Mouse (Mus musculus) stomach, postnatal 0 days (tissue): ENCODE measurements at regions not wholly inside any gene's neighbourhood (a gene's known extent, or its start where the extent isn't known, plus 50 kb on each side); places are given as distances from the start of the nearest gene placed in this dataset.

Experiments used
- ATAC-seq: fragments of 200-750 bp; cut with Nextera tagmentation; 2 replicates; pipeline ENCODE4 v1.8.0; 2017; ENCODE audit not compliant: low FRiP score, low TSS enrichment
- DNase-seq: peaks from one replicate; pipeline ENCODE4 v3.0.0-alpha.2; 2016; ENCODE audit warnings: low spot score
- H3K27ac ChIP-seq: fragments of 300-500 bp; sonication (generic); replicated peaks from 2 replicates; pipeline ENCODE4 v1.5.1; 2014; ENCODE audit warnings: mild to moderate bottlenecking, control low read depth
- H3K27me3 ChIP-seq: fragments of 300-500 bp; sonication (generic); 2 replicates; pipeline ENCODE4 v1.6.1; 2014; ENCODE audit warnings: low read length; ENCODE audit not compliant: control insufficient read depth, insufficient read depth
- H3K36me3 ChIP-seq: fragments of 300-500 bp; sonication (generic); 2 replicates; pipeline ENCODE4 v1.6.1; 2014; ENCODE audit warnings: low read length, mixed read lengths; ENCODE audit not compliant: control insufficient read depth, insufficient read depth
- H3K4me1 ChIP-seq: fragments of 300-500 bp; sonication (generic); replicated peaks from 2 replicates; pipeline ENCODE4 v1.6.1; 2014; ENCODE audit warnings: antibody characterized with exemption; ENCODE audit not compliant: control insufficient read depth, insufficient read depth
- H3K4me2 ChIP-seq: fragments of 300-500 bp; sonication (generic); replicated peaks from 2 replicates; pipeline ENCODE4 v1.6.1; 2014; ENCODE audit warnings: low read depth, mild to moderate bottlenecking, control low read depth, moderate library complexity
- H3K4me3 ChIP-seq: fragments of 300-500 bp; sonication (generic); 2 replicates; pipeline ENCODE4 v1.5.1; 2014; ENCODE audit warnings: low read depth, low read length, control low read depth
- H3K9ac ChIP-seq: fragments of 300-500 bp; sonication (generic); 2 replicates; pipeline ENCODE4 v1.6.1; 2014; ENCODE audit warnings: mild to moderate bottlenecking, low read length, control low read depth, mixed read lengths
- H3K9me3 ChIP-seq: fragments of 300-500 bp; sonication (generic); 2 replicates; pipeline ENCODE4 v1.6.1; 2016; ENCODE audit warnings: low read length; ENCODE audit not compliant: control insufficient read depth
- CTCF ChIP-seq: IDR thresholded peaks from 2 replicates; pipeline ENCODE4 v1.5.1; 2016; ENCODE audit warnings: antibody characterized with exemption, low read depth, mild to moderate bottlenecking, moderate library complexity
- EP300 ChIP-seq: optimal IDR thresholded peaks from 2 replicates; pipeline ENCODE3; 2016; ENCODE audit warnings: antibody characterized with exemption
- WGBS: fragments of 180-500 bp; shearing (Covaris S2); extraction: QIAGEN DNeasy Blood & Tissue Kit; methylation state at CpG from one replicate; pipeline ENCODE4 v1.1.7; 2014; 5-methylcytosine and 5-hydroxymethylcytosine counted together

DNA sequence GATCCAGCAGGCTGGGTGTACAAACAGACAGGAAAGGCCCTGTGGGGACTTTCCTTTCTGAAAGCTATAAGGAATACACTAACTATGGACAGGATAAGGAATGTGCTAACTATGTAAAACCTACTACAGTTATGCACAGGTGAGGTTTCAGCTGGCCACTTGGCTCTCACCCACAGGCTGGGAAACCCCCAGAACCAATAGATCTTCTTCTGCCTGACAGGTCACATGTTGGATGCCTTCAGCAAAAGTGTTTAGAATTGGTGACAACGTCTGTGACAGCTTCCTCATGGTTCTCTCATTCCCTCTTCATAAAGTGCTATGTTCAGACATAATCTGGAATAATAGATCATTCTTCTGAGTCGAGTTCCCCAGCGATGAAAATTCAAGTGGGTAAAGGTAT is 356.0 kb downstream of the Adgrl2 start:
- ATAC-seq: no peak
- Histone ChIP-seq H3K4me2 (no peak overlapping the region), H3K36me3 (no peaks in the 10 kb centered on the region), H3K4me3 (no peak overlapping the region), H3K27ac (no peak overlapping the region), H3K9ac (no peak overlapping the region), H3K4me1 (no peaks in the 10 kb centered on the region), H3K9me3 (no peaks in the 10 kb centered on the region), H3K27me3 (no peaks in the 10 kb centered on the region)
- no peak for TF ChIP-seq CTCF
- no peak for TF ChIP-seq EP300
- no peak for DNase-seq
- WGBS: 39% methylated on average over 3 of the region's 3 CpGs

DNA sequence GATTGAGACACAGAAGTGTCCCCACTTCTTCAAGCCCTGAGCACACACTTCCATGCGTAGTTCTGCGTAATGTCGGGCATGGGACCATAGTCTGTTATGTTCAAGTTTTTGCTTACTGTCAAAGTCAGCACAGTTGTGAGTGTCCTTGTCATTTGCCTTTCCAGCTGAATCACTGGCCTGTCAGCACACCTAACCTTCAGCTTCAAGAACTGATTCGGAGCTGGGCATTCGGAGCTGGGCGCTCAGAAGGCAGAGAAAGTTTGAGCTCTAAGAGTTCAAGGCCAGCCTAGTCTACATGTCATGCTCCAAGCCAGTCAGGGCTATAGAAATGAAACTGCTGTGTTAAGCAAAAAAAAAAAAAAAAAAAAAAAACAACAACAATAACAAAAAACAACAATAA is 357.1 kb downstream of the Adgrl2 start:
- no peak for ATAC-seq
- no peak for DNase-seq
- no peaks in the 10 kb centered on the region for H3K36me3 ChIP-seq
- H3K4me1 ChIP-seq: no peaks in the 10 kb centered on the region
- H3K9me3 ChIP-seq: no peaks in the 10 kb centered on the region
- 95% methylated on average over 6 of the region's 6 CpGs for WGBS
- H3K27me3 ChIP-seq: no peaks in the 10 kb centered on the region
- TF ChIP-seq EP300: no peak
- TF ChIP-seq CTCF: no peak
- H3K4me3 ChIP-seq: no peak overlapping the region
- H3K27ac ChIP-seq: no peak overlapping the region
- no peak overlapping the region for H3K9ac ChIP-seq
- no peak overlapping the region for H3K4me2 ChIP-seq

DNA sequence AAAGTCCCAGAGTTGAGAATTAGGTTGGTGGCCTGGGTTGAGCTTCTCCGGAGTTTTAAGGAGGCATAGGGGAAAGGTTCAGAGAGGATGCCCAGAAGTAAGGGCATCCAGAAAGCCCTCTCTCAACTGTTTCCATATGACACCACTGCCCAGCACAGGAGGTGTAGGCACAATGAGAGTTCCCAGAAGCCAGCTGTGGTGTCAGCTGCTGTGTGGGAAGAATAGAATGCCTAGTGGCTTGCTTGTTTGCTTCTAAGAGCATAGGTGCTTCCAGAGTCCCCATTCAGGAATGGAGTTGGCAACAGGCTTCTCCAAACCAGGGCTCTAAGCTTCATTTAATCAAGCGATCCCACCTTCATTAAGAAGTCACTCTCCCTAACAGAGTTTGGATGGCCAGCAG is 357.9 kb downstream of the Adgrl2 start:
- no peak for DNase-seq
- Histone ChIP-seq H3K9ac (no peak overlapping the region), H3K36me3 (no peaks in the 10 kb centered on the region), H3K4me3 (no peak overlapping the region), H3K4me2 (no peak overlapping the region), H3K27ac (no peak overlapping the region), H3K27me3 (no peaks in the 10 kb centered on the region), H3K4me1 (no peaks in the 10 kb centered on the region), H3K9me3 (no peaks in the 10 kb centered on the region)
- no peak for ATAC-seq
- WGBS: 89% methylated on average over 2 of the region's 2 CpGs
- no peak for TF ChIP-seq CTCF
- no peak for TF ChIP-seq EP300

DNA sequence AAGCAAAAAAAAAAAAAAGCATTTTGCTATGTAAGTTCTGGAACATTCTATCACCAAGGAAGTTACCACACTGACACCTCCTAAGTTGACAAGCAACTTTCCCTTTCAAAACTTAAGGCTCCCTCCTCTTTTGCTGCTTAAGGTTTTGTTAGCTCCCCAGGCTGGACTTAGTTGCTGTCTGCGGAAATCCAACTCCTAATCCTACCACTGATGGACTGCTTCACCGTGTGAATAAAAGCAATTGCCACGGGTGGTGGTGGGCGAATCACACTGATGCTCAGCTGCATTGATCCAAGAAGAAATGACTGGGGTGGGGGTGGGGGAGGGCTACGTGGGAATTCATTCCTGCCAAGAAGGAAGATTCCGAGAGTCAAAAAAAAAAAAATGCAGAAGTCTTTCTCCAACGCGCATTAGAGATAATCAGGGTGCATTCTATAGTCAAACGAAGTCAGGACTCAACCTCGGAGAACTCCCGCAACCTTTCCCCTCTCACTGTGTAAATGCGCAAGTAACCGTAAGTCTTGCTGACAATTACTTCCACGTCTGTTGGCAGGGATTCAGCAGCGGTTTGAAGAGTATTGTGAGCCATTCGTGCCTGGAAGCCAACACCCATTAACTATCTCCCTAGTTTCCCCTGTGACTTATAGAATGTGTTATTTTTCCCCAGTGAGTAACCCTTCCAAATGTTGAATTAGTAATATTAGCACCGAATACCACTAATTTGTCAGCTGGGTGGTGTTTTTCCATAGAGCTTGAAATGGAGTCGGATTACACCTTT is 358.8 kb downstream of the Adgrl2 start:
- H3K4me2 ChIP-seq: no peak overlapping the region
- no peaks in the 10 kb centered on the region for H3K9me3 ChIP-seq
- H3K27me3 ChIP-seq: no peaks in the 10 kb centered on the region
- TF ChIP-seq CTCF (no peak), EP300 (no peak)
- H3K4me3 ChIP-seq: no peak overlapping the region
- H3K27ac ChIP-seq: no peak overlapping the region
- H3K4me1 ChIP-seq: no peaks in the 10 kb centered on the region
- WGBS: 44% methylated on average over 18 of the region's 18 CpGs
- DNase-seq (no peak), ATAC-seq (no peak)
- H3K36me3 ChIP-seq: no peaks in the 10 kb centered on the region
- H3K9ac ChIP-seq: no peak overlapping the region

DNA sequence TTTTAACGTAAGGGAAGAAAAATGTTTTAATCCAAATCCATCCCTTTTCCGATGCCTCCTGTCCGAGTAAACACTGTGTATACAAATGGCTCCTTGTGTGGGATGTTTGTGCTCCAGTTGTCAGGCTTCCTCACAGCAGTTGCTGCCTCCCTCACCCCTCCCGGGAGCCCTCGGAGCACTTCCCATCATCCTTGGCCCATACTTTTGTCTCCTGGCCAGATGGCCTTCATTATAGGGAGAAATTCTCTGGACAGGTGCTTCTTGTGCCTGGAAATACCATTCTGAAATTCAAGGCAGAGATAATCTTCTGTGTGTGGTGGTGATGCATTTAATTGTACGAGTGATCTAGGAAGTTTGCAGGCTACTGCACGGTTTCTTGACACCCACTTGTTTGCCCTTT is 359.5 kb downstream of the Adgrl2 start:
- no peak for DNase-seq
- H3K4me2 ChIP-seq: no peak overlapping the region
- no peaks in the 10 kb centered on the region for H3K9me3 ChIP-seq
- 59% methylated on average over 7 of the region's 7 CpGs for WGBS
- ATAC-seq: no peak
- no peak overlapping the region for H3K9ac ChIP-seq
- no peaks in the 10 kb centered on the region for H3K27me3 ChIP-seq
- H3K4me1 ChIP-seq: no peaks in the 10 kb centered on the region
- no peak overlapping the region for H3K27ac ChIP-seq
- TF ChIP-seq CTCF (no peak), EP300 (no peak)
- no peak overlapping the region for H3K4me3 ChIP-seq
- no peaks in the 10 kb centered on the region for H3K36me3 ChIP-seq

DNA sequence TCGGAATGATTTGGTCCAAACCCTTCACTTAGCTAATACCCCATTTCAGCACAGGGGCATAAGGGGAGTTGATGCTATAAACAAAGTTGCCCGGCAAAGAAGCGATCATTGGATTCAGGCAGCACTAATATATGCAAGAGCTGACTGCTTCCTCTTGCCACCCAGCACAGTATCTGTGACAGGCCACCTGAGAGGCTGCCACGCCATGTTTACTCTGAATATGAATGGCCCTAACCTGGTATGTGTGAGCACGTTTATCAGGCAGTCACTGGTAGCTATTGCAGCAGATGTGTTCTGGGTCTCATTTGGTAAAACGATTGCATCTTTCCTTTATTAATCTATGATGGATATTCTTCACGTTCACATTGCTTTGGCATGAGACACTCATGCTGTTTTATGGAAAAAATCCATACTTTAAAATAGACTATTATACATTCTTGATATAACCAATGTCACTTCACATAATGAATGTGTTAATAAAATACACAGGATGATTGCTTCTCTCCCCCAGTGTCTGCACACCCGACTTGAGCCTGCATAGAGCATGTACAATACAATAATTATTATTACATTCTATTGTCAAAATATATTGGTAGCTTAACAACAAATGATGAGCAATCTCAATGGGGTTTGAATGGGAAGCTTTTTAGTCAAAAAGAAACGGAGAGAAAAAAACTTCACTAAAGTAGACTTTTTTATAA is 375.2 kb downstream of the Adgrl2 start:
- DNase-seq (no peak), ATAC-seq (no peak)
- Histone ChIP-seq H3K4me1 (no peaks in the 10 kb centered on the region), H3K27me3 (no peaks in the 10 kb centered on the region), H3K9me3 (no peaks in the 10 kb centered on the region), H3K9ac (no peak overlapping the region), H3K27ac (no peak overlapping the region), H3K4me2 (no peak overlapping the region), H3K4me3 (no peak overlapping the region), H3K36me3 (no peaks in the 10 kb centered on the region)
- no peak for TF ChIP-seq EP300
- TF ChIP-seq CTCF: no peak
- 64% methylated on average over 9 of the region's 9 CpGs for WGBS
